Mouse (Mus musculus): ENCODE measurements around the gene 2310034G01Rik.
A peak's percentile ranks its signal among the peaks of the same experiment; 100 is the strongest.

Gene 2310034G01Rik

DNA sequence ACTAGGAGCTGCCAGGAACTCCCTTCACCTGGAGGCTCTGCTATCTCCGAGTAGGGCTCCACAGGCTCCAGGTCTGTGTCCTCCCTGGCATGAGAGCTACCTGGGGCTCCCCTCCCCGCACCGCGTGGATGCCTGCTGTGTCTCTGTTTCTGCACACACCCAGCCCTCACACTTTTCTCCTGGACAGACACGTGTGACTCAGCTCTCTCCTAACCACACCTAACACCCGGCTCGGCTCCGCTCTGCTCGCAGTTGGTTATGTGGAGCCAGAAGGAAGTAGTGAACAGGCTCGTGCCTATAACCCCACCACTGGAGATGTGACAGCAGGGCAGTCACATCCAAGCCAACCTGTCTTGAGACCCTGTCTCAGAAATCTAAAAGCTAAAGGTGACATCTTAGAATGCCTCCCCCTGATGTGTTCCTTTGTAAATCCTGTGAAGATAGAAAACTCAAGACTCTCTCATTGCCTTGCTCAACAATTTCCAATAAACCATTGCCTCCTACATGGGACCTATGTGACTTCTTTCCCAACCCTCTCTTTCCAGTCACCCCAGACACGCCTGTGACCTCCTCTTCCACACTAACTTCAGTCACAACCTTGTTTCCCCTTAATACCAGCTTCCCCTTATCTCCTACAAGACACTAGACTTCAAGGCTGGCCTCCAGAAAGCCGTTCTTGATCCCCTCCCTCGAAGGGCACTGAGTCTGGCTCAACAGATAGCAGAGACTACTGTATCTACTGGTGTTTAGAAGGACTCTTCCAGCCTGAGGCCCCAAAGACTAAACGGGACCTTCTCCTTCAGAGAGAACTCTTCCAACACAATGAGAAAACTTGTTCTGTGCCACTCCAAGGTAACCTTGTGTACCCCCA is 35.0 kb downstream of the 2310034G01Rik start:
- no peak for DNase-seq (ENCODE audit: low read depth, low spot score)

DNA sequence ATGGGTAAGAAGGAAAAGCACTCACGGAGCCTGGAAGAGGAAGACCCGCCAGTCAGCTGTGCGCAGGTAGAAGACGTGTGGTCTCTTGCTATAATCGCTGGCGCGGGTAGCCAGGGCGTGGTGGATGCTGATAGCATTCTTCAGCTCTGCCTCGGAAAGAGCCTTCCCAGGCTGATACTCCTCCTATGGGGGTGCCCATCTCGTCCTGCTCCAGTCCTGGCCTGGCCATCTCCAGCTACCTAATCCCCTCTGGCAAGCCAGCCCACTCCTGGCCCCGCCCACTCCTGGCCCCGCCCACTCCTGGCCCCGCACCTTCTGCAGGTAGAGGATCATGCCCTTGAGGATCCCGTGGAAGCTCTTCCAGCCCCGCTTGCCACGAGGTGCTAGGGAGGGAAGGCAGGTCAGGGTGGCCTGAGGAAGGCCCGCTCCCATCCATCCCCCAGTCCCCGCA is 35.9 kb downstream of the 2310034G01Rik start:
- DNase-seq (ENCODE audit: low read depth, low spot score) = no peak

DNA sequence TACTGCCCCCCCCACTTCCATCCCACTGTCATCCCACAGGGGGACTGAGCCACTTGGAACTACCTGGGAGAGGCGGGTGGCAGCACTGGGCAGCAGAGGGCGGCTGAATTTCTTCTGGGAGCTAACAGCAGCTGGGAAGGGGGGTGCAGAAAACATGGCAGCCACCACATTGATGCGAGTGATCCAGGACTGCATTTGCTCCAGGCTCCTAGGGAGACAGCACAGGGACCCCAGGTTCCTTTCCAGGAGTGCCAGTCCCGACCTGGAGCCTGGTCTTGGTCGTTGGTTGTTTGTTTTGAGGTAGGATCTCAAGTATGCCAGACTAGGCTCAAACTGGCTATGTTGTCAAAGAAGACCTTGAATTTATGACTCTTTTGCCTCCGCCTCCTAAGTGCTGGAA is 36.5 kb downstream of the 2310034G01Rik start:
- DNase-seq (ENCODE audit: low read depth, low spot score) = no peak

DNA sequence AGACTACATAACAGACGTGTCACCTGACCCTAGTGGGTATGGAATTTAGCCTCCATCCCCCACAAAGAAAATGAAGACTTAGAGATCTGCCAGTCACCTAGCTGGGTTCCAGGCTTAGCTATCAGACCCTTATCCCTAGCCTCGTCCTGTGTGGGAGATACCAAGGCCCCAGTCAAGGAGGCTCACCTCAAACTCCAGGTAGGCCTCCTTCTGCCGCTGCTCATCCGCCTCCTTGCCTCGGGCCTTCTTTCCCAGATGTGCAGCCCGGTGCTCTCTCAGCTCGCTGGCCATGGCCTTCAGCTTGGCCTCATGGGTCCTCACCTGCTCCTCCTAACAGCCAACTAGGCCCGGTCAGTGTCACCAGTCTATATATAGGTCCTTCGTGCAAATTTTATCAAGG is 37.0 kb downstream of the 2310034G01Rik start:
- no peak for DNase-seq (ENCODE audit: low read depth, low spot score)

DNA sequence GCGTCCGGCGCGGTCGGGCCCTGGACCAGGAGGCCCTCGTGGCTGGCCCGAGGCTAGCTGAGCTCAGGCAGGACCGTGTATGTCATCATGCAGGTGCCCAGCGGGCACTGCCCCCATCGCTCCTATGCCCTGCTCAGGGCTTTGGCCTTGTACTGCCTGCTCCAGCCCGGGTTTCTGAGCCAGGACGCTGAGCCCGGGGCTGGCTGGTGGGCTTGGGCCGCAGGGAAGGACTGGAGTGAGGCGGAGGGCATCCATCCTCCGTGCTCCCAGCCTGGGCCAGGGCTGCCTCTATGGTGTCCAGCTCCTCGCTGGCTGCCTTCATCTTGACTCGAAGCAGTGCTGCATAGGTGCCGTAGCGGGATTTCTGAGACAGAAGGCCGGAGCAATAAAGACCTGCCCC is 37.5 kb downstream of the 2310034G01Rik start:
- no peak for DNase-seq (ENCODE audit: low read depth, low spot score)

DNA sequence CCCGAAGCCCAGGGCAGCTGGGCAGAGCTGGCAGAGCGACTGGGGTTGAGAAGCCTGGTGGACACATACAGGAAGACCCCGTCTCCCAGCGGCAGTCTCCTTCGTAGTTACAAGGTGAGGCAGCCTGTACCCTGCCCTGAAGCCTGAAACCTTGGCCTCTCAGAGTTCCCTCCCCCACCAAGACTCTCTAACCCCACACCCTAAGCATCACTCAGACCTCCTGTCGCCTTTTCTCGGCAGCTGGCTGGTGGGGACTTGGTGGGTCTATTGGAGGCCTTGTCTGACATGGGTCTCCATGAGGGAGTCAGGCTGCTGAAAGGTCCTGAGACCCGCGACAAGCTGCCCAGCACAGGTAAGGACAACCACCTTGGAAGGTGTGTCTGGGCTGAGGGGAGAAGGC is 38.8 kb downstream of the 2310034G01Rik start:
- DNase-seq (ENCODE audit: low read depth, low spot score) = no peak

DNA sequence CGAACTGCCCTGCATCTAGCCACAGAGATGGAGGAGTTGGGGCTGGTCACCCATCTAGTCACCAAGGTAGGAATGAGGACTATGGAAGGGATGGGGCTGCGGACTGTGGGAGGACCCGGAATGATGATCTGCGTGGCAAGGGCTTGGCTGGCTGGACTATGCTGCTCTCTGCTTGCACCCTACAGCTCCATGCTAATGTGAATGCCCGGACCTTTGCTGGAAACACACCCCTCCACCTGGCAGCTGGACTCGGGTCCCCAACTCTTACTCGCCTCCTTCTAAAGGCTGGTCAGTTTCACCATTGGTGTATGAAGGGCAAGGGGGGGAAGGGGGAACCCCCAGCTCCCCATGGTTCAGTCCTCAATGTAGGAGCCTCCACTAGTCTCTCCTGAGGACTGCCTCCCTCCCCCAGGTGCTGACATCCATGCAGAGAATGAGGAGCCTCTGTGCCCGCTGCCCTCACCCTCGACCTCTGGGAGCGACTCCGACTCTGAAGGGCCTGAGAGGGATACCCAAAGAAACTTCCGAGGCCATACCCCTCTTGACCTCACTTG is 39.7 kb downstream of the 2310034G01Rik start:
- no peak for DNase-seq (ENCODE audit: low read depth, low spot score)

DNA sequence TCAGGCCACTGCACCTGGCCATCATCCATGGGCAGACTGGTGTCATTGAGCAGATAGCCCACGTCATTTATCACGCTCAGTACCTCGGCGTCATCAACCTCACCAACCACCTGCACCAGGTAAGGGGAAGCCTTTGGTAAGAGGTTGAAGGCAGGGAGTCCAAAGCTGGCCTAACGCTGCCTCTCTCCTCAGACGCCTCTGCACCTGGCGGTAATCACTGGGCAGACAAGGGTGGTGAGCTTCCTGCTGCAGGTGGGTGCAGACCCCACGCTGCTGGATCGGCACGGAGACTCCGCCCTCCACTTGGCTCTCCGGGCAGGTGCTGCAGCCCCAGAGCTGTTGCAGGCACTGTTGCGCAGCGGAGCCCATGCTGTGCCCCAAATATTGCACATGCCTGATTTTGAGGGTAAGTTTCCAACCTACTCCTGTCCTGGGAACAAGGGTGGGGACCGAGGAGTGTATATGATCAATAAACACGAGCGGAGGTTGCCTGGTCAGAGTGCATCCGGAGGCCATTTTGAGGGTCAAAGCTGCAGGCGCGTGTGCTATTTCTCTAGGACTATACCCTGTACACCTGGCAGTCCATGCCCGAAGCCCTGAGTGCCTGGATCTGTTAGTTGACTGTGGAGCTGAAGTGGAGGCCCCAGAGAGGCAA is 40.3 kb downstream of the 2310034G01Rik start:
- DNase-seq (ENCODE audit: low read depth, low spot score) = no peak

DNA sequence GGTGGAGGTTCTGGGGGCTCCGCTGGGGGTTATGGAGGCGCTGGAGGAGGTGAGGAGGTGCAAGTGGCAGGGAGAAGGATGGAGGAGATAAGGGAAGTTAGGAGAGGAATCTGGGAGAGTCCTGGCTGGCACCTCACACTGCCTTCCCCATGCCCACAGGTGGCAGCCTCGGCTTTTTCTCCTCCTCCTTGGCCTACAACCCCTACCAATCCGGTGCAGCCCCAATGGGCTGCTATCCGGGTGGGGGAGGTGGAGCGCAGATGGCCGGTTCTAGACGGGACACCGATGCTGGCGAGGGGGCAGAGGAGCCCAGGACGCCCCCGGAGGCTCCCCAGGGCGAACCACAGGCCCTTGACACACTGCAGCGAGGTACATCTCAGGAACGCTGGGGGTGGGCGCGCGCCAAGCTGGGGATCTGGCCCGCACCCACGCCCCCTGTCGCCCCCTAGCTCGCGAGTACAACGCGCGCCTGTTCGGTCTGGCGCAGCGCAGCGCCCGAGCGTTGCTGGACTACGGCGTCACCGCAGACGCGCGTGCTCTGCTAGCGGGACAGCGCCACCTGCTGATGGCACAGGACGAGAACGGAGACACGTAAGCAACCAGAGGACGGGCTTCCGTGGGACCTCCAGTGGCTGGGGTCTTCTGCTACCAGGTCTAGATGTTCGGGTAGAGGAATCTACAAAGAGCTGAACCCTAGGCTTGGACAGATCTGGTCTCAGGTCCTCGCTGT is 41.2 kb downstream of the 2310034G01Rik start:
- DNase-seq (ENCODE audit: low read depth, low spot score) = peak; percentile 93

DNA sequence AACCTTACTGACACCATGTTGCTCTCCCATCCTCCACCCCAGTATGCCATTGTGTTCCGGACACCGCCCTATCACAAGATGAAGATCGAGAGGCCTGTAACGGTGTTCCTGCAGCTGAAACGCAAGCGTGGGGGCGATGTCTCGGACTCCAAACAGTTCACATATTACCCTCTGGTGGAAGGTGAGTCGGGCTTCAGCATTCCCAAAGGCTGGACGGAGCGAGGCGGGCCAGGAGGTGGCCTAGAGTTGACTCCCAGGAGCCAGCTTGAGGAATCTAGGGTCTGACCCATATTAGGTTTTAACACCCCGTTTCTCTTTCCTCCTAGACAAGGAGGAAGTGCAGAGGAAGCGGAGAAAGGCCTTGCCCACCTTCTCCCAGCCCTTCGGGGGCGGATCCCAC is 41.8 kb downstream of the 2310034G01Rik start:
- no peak for DNase-seq (ENCODE audit: low read depth, low spot score)

DNA sequence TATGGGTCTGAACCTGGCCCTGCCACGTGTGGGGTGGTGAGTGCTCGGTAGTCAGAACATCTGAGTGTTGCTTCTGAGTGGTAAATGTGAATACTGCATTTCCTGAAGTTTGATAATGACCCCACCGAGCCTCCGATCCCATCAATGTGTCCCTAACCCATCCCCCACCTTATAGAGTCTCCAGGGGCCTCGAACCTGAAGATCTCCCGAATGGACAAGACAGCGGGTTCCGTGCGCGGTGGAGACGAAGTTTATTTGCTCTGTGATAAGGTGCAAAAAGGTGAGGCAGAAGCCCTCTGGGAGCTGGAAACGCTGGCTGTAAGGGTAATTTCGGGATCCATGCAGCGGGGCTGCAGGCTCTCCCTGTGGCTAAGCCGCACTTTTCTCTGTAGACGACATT is 42.3 kb downstream of the 2310034G01Rik start:
- no peak for DNase-seq (ENCODE audit: low read depth, low spot score)

DNA sequence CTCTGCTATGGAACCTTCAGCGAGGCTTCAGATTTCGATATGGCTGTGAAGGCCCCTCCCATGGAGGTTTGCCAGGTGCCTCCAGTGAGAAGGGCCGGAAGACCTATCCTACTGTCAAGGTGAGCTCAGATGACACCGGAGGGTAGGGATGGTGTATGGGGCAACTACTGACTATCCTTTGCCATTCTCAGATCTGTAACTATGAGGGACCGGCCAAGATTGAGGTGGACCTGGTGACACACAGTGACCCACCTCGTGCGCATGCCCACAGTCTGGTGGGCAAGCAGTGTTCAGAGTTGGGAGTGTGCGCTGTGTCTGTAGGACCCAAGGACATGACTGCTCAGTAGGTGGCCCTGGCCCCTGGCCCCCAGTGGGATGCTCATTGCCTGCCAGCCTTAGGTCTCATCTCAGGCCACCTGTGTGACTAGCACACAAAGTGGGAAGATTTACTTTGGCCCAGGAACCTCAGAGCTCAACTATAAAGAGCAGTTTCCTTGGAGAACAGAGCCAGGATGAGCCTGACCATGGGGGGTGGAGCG is 43.3 kb downstream of the 2310034G01Rik start:
- DNase-seq (ENCODE audit: low read depth, low spot score) = no peak

DNA sequence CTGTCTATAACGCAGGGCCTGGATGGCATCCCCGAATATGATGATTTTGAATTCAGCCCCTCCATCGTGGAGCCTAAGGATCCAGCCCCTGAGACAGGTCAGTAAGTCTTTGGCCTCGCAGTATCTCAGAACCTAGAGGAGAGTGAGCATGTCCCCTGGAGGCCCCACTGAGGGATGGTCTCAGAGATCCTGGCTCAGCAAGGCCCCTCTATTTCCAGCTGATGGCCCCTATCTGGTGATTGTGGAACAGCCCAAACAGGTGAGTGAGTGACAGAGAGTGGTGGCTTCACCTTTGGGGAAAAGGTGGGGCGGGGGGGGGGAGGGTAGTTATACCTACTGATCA is 43.9 kb downstream of the 2310034G01Rik start:
- no peak for DNase-seq (ENCODE audit: low read depth, low spot score)

DNA sequence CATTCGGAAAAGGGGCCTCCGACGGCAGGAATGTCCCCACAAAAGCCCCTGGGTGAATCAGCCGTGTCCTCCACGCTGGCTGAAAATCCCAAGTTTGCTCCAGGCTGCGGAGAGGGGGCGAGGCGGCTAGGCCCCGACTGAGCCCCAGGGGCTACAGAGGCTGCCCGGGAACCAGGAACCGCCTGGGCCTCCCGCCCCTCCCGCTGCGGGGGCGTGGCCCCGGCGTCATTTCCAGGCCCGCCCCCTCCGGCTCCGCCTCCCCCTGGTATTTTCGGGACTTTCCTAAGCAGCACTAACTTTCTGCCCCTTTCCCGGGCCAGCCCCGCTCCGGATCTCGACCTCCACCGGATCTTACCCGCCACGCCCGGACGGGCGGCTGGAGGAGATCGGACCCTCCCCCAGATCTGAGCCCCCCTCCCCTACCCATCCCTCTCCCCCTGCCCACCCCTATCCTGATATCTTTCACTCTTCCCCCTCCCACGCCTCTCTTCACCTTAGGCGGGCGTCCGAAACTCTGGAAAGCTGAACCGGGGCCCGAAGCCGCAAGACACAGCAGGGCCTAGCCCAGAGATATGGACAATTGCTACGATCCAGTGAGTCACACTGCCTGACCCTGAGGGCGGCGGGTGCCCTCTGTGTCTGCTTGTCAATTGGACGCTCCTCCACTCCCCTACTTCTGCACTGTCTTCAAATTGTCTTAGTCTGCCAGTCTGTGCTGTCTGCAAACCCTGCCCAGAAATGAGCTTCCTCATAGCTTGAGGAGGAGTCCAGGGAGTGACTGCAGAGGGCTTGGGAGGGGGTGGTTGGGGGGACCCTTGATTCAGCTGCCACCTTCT is 44.5 kb downstream of the 2310034G01Rik start:
- DNase-seq (ENCODE audit: low read depth, low spot score) = peak; percentile 80

DNA sequence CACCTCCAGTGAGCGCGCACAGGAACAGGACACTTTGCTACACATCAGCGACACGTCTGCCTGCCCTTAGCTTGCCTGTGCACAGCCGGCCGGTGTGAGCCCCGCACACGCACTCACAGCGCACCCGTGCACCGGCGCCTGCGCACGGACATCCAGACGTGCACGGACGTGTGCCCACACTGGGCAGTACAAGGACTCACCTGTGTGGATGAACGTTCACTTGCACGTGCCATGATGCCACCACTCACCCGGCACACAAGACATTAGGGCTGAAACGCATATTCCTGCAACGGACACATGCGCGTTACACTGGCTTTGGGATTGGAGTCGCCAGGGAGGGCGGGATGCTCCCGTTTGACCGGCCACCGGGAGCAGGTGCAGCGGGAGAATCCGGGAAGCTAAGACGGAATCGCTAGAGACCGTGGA is 45.2 kb downstream of the 2310034G01Rik start:
- DNase-seq (ENCODE audit: low read depth, low spot score) = no peak

DNA sequence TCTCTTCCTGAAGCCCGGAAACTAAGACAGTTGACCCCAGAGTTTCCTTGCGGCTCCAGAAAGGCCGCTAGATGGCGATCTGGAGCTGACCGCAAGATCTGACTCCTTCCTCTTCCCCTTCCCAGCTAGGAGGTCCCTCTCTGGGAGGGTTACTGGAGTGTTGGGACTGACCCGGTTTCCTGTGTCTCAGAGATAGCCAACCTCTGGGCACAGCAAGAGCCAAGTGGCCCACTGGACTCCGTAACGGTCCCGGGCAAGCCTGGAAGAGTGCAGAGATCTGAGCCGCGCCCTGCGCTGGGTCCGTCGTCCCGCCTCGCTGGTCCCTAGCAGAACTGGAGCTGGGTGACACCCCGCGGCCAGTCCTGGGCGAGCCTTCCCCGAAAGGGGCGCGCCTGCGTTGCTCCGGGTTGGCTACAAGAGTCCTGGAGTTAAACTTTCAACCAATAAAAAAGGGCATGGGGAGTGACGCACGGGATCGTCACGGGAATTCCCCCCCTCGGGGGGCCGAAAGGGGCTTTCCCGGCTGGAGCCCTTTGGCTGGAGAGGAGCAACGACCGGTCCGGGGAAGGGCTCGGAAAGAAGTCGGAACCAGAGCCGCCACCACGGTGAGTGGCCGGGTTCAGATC is 45.8 kb downstream of the 2310034G01Rik start, which contains the start of gene Nfkb2:
Gene Nfkb2, plus strand, starts transcription at position 105 of the 626 bp plus-strand sequence.
- DNase-seq (ENCODE audit: low read depth, low spot score) = peak; percentile 89

DNA sequence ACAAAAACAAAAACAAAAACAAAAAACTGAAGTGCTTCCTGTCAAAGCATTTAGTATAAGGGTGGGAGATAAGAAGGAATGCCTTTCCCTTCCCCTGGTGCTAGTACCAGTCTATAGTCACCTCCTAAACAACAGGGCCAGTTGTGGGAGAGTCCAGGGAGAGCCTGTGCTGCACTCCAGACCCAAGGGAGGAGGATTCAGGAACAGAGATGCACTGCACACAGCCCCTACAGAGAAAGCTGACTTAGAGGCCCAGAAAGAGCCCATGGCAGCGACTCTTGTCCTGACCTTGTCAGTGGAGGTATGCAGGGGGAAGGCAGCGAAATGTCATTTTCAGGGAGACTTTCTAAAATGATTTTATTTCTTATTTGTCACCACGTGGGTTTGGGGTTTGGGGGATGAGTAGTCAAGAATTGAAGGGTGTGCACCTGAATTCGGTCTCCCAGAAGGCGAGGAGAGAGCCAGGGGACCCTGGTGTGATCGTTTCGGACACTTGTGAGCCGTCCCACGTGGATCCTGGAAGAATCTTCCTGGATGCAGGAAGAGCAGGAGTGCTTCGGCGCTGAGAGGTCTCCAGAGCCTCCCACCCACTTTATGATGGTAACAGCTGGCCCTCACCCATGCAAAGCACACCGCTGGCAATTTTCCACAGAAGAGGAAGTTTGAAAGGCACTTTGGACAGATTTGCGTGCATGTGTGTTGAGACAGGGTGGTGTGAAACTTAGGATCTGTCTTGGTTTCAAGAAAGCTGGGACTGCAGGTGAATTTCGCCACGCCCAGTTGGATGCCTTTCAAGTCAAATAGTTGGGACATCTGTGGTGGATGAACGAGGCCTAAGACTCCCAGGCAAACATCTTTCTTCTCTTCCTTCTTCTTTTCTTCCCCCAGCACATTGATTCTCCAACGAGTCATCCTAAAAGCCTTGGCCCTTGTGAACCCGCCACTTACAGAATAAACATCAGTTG is 46.6 kb downstream of the 2310034G01Rik start:
- DNase-seq (ENCODE audit: low read depth, low spot score) = no peak

DNA sequence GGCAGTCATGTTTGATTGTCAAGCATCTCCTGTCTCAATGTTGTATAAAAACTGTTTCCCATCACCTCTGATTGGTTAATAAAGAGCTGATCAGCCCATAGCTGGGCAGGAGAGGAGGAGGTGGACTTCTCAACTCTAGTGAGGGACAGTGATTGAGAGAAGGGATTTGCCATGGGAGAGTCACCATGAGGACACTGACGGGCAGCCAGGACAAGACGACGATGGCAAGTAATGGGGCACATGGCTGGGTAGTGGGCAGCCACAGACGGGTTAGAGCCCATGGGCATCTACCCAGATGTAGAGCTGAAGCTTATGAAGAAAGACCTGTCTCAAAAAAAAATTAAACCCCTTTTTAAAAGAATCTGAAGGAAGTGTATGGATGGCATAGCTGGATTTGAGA is 47.6 kb downstream of the 2310034G01Rik start:
- DNase-seq (ENCODE audit: low read depth, low spot score) = no peak
